Mouse (Mus musculus) testis, adult 2 months (tissue): ENCODE data around the gene Dnah7a.

Source experiments
- CTCF ChIP-seq: fragments of 200-500 bp; IDR thresholded peaks from 2 replicates; pipeline ENCODE4 v1.5.1; 2012; ENCODE audit warnings: low read depth, mild to moderate bottlenecking, inconsistent platforms, low read length, moderate library complexity; ENCODE audit not compliant: control insufficient read depth, insufficient read depth, insufficient replicate concordance
- POLR2A ChIP-seq: fragments of 200-500 bp; IDR thresholded peaks from 2 replicates; pipeline ENCODE4 v1.6.1; 2012; ENCODE audit warnings: low read depth, mild to moderate bottlenecking, inconsistent platforms, low read length, moderate library complexity; ENCODE audit not compliant: control insufficient read depth

DNA sequence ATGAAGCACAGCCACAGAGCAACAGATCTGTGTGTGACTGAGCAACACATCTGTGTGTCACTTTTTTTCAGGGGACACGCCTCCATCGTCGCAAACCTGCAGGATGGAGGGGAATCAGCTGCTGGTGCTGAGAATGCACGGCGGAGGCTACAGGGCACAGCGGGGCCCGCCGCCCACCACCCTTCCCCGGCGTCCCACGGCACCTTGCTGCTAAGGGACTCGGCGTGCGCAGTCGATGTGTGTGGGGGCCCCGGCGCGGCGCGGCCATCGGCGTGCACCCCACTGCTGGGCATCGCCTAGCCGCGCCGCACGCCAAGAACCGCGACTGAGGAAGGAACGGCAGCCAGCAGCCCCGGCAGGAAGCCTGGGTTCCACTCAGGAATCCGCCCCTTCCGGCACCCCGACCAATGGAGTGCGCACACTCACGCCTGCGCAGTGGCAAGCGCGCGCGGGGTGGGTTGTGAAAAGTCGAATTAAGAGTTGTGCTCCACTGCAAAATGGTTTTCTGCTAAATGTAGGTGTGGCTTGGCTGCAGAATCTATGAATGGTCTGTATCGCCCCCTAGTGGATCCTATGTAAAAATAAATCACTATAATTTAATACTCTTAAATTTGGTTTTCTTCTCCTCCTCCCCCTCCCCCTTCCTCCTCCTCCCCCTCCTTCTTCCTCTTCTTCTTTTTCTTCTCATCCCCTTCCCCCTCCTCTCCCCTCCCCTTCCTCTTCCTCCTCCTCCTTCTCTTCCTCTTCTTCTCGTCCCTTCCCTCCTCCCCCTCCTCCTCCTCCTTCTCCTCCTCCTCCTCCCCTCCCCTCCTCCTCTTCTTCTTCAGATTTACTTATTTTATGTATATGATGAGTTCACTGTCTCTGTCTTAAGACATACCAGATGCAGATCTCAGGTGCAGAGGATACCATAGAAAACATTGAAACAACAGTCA is 354.0 kb downstream of the Dnah7a start, which contains the start of the genes Asdurf, Gm28551 and Asnsd1:
- peak; percentile 91 for TF ChIP-seq POLR2A
- TF ChIP-seq CTCF, result no peak
